Mouse (Mus musculus) thymus, postnatal 25 days (tissue): ENCODE measurements at regions not wholly inside any gene's neighbourhood (a gene's known extent, or its start where the extent isn't known, plus 50 kb on each side); places are given as distances from the start of the nearest gene placed in this dataset.
"Not testable (repeated sequence)": the region's sequence is repeated elsewhere in the genome, so short reads cannot be mapped to it uniquely, and the experiment has no call there.

Source experiments
- DNase-seq: peaks from one replicate; pipeline ENCODE4 v3.0.0; 2022

GRCm38 (mm10) chr6:31136895-31137294 lies 178.0 kb upstream of the Klf14 start:
- DNase-seq = peak; percentile 46

- DNase-seq = no peak
These were observed 178.5 kb upstream of the Klf14 start for GRCm38 (mm10) chr6:31137351-31137750.

GRCm38 (mm10) chr6:31140000-31140399 lies 181.1 kb upstream of the Klf14 start:
- no peak for DNase-seq

- no peak for DNase-seq
These were observed 181.7 kb upstream of the Klf14 start for GRCm38 (mm10) chr6:31140593-31140992.

- DNase-seq = no peak
These were observed 182.6 kb upstream of the Klf14 start for GRCm38 (mm10) chr6:31141486-31141885.

GRCm38 (mm10) chr6:31142479-31143007 lies 183.7 kb upstream of the Klf14 start:
- not testable (repeated sequence) for DNase-seq

GRCm38 (mm10) chr6:31145687-31146086 lies 186.8 kb upstream of the Klf14 start:
- no peak for DNase-seq

- DNase-seq = no peak
These were observed 187.9 kb upstream of the Klf14 start for GRCm38 (mm10) chr6:31146779-31147178.

- no peak for DNase-seq
These were observed 188.8 kb upstream of the Klf14 start for GRCm38 (mm10) chr6:31147682-31148081.

- no peak for DNase-seq
These were observed 189.5 kb upstream of the Klf14 start for GRCm38 (mm10) chr6:31148311-31148856.

- DNase-seq = no peak
These were observed 190.3 kb upstream of the Klf14 start for GRCm38 (mm10) chr6:31149164-31149563.

- DNase-seq = no peak
These were observed 191.5 kb upstream of the Klf14 start for GRCm38 (mm10) chr6:31150416-31150815.

GRCm38 (mm10) chr6:31155857-31156256 lies 197.0 kb upstream of the Klf14 start:
- peak; percentile 48 for DNase-seq

GRCm38 (mm10) chr6:31156999-31157398 lies 198.1 kb upstream of the Klf14 start:
- no peak for DNase-seq

GRCm38 (mm10) chr6:31157429-31157828 lies 198.6 kb upstream of the Klf14 start:
- DNase-seq = no peak

- no peak for DNase-seq
These were observed 199.8 kb upstream of the Klf14 start for GRCm38 (mm10) chr6:31158648-31159047.

GRCm38 (mm10) chr6:31159240-31159639 lies 200.4 kb upstream of the Klf14 start:
- DNase-seq = peak; percentile 35

- no peak for DNase-seq
These were observed 201.2 kb upstream of the Klf14 start for GRCm38 (mm10) chr6:31159935-31160670.

GRCm38 (mm10) chr6:31161445-31162340 lies 202.8 kb upstream of the Klf14 start:
- DNase-seq = no peak

- no peak for DNase-seq
These were observed 206.1 kb upstream of the Klf14 start for GRCm38 (mm10) chr6:31165011-31165410.

GRCm38 (mm10) chr6:31166347-31166746 lies 207.5 kb upstream of the Klf14 start:
- DNase-seq = no peak

GRCm38 (mm10) chr6:31167732-31168131 lies 208.9 kb upstream of the Klf14 start:
- DNase-seq = no peak

- DNase-seq = no peak
These were observed 209.9 kb upstream of the Klf14 start for GRCm38 (mm10) chr6:31168730-31169129.
